Mouse (Mus musculus): Measurements from ENCODE around the gene Srl. TPM values are rescaled to one million over a fixed set of nuclear protein-coding genes. Genes with fewer than 3 reads are reported as not detected.

The Srl gene
- polyA plus RNA-seq, 1 experiment from 2014 or later: 5.5 TPM

DNA sequence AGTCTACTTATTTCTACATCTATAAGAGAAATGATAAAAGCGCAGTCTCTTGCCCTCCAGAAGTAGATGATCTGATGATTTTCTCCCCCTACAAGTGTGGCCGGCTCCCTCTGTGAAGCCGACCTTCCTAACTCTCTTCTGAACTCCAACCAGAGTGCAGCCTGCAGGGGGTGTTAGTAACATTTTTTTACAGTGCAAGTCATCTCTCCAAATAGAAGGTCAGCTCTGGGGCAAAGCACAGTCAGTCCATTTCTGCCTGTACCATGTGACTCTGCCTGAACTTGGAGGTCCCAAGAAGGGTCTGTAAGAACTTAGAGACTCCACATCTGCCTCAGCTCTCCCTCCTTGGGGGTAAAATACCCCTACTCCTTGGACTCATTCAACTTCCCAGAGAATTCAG, 27.2 kb downstream of the Srl start:
- WGBS: 80% methylated on average over 3 of the region's 3 CpGs
- Histone ChIP-seq H3K4me1 (ENCODE audit: insufficient read depth, low read depth, low read length) (peaks cover 10% of the 10 kb centered on the region; the same call in 1 of the 2 replicates), H3K4me2 (replicated peaks; ENCODE audit: low read depth, low read length) (no peak overlapping the region), H3K27ac (ENCODE audit: low read length) (no peak overlapping the region), H3K4me3 (ENCODE audit: low read depth, low read length) (no peak overlapping the region), H3K36me3 (ENCODE audit: insufficient read depth, low read length) (no peaks in the 10 kb centered on the region), H3K9me3 (ENCODE audit: low read length) (no peaks in the 10 kb centered on the region), H3K9ac (replicated peaks; ENCODE audit: low read depth) (no peak overlapping the region), H3K27me3 (replicated peaks; ENCODE audit: insufficient read depth, low read length) (no peaks in the 10 kb centered on the region)
- ATAC-seq (no peak), DNase-seq (ENCODE audit: low spot score) (no peak)
- TF ChIP-seq CTCF (IDR thresholded peaks at IDR 0.05) (no peak), EP300 (IDR thresholded peaks at IDR 0.05) (no peak)

DNA sequence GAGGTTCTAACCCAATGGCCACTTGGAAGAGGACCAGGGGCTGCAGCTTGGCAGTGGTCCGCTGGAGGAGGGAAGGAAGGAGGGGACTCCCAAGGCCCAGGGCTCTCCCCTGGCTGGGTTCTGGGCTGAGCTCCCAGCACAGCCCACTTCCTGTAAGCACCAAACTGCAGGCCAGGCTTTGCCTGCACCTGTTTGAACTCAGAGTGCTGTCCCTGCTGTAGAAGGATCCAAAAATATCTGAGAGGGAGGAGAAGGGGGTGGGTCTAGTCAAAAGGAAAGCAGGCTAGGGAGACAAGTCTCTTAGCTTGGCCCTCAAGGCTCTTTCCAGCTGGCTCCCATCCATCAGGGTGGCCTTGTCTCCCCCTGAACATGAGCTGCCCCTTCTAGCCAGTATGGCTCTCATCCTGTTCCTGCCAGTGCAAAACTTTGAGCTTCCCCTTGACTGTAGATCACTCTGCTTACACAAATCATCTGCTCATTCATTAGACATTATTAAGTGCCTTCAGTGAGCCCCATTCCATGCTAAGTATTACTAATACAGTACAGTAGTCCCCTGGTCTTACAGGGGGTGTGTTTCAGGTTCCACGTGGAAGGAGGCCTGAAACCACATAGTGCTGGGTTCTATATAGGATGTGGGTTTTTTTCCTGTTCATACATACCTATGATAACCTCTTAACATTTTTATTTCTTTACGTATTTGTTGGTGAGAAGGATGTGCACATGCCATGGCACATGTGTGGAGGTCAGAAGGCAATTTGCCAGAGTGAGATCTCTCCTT, 28.8 kb downstream of the Srl start:
- TF ChIP-seq EP300 (IDR thresholded peaks at IDR 0.05): no peak
- Histone ChIP-seq H3K4me3 (ENCODE audit: low read depth, low read length) (no peak overlapping the region), H3K4me2 (replicated peaks; ENCODE audit: low read depth, low read length) (no peak overlapping the region), H3K27ac (ENCODE audit: low read length) (peak overlapping the region; percentile 32; the same call in 1 of the 2 replicates), H3K36me3 (ENCODE audit: insufficient read depth, low read length) (no peaks in the 10 kb centered on the region), H3K9ac (replicated peaks; ENCODE audit: low read depth) (no peak overlapping the region), H3K9me3 (ENCODE audit: low read length) (no peaks in the 10 kb centered on the region), H3K27me3 (replicated peaks; ENCODE audit: insufficient read depth, low read length) (no peaks in the 10 kb centered on the region), H3K4me1 (ENCODE audit: insufficient read depth, low read depth, low read length) (peaks cover 10% of the 10 kb centered on the region; the same call in 1 of the 2 replicates)
- 37% methylated on average over 3 of the region's 3 CpGs for WGBS
- ATAC-seq: peak; percentile 70
- DNase-seq (ENCODE audit: low spot score): peak; percentile 57

DNA sequence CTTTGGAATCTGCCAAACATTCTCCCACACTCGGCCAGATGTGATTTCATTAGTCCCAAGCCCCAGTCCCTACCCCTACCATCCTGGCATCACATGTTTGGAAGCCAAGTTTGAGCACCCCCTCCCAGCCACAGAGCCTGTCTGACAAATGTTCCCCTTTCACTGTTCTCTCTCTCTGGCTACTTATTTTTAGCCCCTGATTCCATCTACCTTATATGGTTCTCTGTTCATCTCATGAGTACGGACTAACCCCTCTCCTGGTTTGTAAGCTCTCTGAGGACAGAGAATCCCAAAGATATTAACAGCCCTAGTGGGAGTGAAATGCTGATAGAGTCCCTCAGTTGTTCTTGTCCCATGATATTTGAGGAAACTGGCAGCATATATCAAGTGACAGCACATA, 30.2 kb downstream of the Srl start:
- no peak overlapping the region for H3K9ac ChIP-seq (replicated peaks; ENCODE audit: low read depth)
- no peak overlapping the region for H3K4me3 ChIP-seq (ENCODE audit: low read depth, low read length)
- no peaks in the 10 kb centered on the region for H3K9me3 ChIP-seq (ENCODE audit: low read length)
- H3K27ac ChIP-seq (ENCODE audit: low read length): no peak overlapping the region
- H3K27me3 ChIP-seq (replicated peaks; ENCODE audit: insufficient read depth, low read length): no peaks in the 10 kb centered on the region
- 74% methylated on average over 2 of the region's 2 CpGs for WGBS
- no peaks in the 10 kb centered on the region for H3K36me3 ChIP-seq (ENCODE audit: insufficient read depth, low read length)
- no peak overlapping the region for H3K4me2 ChIP-seq (replicated peaks; ENCODE audit: low read depth, low read length)
- TF ChIP-seq EP300 (IDR thresholded peaks at IDR 0.05) (no peak), CTCF (IDR thresholded peaks at IDR 0.05) (no peak)
- DNase-seq (ENCODE audit: low spot score) (no peak), ATAC-seq (no peak)
- peaks cover 10% of the 10 kb centered on the region; the same call in 1 of the 2 replicates for H3K4me1 ChIP-seq (ENCODE audit: insufficient read depth, low read depth, low read length)

DNA sequence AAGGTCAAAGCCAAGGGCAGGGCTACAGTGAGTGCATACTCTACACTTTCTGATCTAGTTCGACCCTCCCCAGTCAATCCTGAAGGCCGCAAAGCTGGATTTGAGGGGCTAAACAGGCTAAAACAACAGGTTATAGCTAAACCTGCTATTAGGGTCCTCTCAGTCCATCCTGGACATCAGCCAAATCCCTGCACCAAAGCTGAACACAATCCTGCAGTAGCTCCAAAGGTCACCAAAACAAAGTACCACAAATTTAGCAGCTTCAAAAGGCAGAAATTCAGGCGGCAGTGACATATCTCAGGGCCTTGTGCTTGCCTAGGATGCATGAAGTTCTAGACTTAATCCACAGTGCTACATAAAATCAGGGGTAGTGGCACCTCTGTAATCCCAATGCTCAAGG, 35.4 kb downstream of the Srl start:
- Histone ChIP-seq H3K36me3 (ENCODE audit: insufficient read depth, low read length) (no peaks in the 10 kb centered on the region), H3K27ac (ENCODE audit: low read length) (no peak overlapping the region), H3K9me3 (ENCODE audit: low read length) (no peaks in the 10 kb centered on the region), H3K4me3 (ENCODE audit: low read depth, low read length) (no peak overlapping the region), H3K4me1 (ENCODE audit: insufficient read depth, low read depth, low read length) (no peaks in the 10 kb centered on the region), H3K9ac (replicated peaks; ENCODE audit: low read depth) (no peak overlapping the region), H3K4me2 (replicated peaks; ENCODE audit: low read depth, low read length) (no peak overlapping the region), H3K27me3 (replicated peaks; ENCODE audit: insufficient read depth, low read length) (no peaks in the 10 kb centered on the region)
- ATAC-seq (no peak), DNase-seq (ENCODE audit: low spot score) (no peak)
- no peak for TF ChIP-seq CTCF (IDR thresholded peaks at IDR 0.05)
- no peak for TF ChIP-seq EP300 (IDR thresholded peaks at IDR 0.05)
- 74% methylated on average over 3 of the region's 3 CpGs for WGBS

DNA sequence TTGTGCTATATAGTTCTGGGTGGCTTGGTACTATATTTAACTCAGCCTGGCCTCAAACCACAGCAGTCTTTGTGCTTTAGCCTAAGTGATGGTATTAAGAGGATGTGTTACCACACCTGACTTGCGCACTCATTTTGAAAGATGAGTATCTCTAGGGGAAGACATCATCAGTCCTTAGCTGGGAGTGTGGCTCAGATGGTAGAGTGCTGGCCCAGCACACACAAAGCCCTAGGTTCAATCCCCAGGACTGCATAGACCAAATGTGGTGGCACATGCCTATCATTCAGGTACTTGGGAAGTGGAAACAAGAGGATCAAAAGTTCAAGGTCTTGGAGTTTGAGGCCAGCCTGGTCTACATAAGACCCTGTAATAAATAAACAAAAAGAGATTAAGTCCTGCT, 38.1 kb downstream of the Srl start:
- TF ChIP-seq CTCF (IDR thresholded peaks at IDR 0.05) (no peak), EP300 (IDR thresholded peaks at IDR 0.05) (no peak)
- ATAC-seq: no peak
- H3K27ac ChIP-seq (ENCODE audit: low read length): no peak overlapping the region

DNA sequence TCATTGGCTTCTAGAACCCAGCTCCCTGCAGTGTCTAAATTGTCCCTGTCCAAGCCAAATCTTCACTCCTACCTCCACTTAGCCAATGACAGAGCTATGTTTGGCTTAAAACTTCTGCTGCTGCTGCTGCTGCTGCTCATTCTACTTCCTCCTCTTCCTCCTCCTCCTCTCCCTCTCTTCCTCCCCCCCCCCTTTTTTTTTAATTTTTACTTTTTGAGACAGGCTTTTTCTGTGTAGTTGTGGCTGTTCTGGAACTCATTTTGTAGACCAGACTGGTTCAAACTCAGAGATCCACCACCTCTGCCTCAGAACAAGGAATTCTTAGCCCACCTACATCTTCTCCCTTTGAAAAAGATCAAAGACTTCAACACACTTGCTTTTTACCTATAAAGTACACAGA, 39.0 kb downstream of the Srl start:
- no peaks in the 10 kb centered on the region for H3K4me1 ChIP-seq (ENCODE audit: insufficient read depth, low read depth, low read length)
- H3K27ac ChIP-seq (ENCODE audit: low read length): no peak overlapping the region
- no peaks in the 10 kb centered on the region for H3K36me3 ChIP-seq (ENCODE audit: insufficient read depth, low read length)
- H3K4me3 ChIP-seq (ENCODE audit: low read depth, low read length): no peak overlapping the region
- no peaks in the 10 kb centered on the region for H3K27me3 ChIP-seq (replicated peaks; ENCODE audit: insufficient read depth, low read length)
- no peak for TF ChIP-seq CTCF (IDR thresholded peaks at IDR 0.05)
- TF ChIP-seq EP300 (IDR thresholded peaks at IDR 0.05): no peak
- H3K9me3 ChIP-seq (ENCODE audit: low read length): no peaks in the 10 kb centered on the region
- DNase-seq (ENCODE audit: low spot score) (no peak), ATAC-seq (no peak)
- no peak overlapping the region for H3K4me2 ChIP-seq (replicated peaks; ENCODE audit: low read depth, low read length)
- H3K9ac ChIP-seq (replicated peaks; ENCODE audit: low read depth): no peak overlapping the region

More for the DNA sequence above, 38.1 kb downstream of the Srl start:
- WGBS: 97% methylated on average over 1 of the region's 1 CpGs
- Histone ChIP-seq H3K4me2 (replicated peaks; ENCODE audit: low read depth, low read length) (no peak overlapping the region), H3K27me3 (replicated peaks; ENCODE audit: insufficient read depth, low read length) (no peaks in the 10 kb centered on the region), H3K9ac (replicated peaks; ENCODE audit: low read depth) (no peak overlapping the region), H3K4me3 (ENCODE audit: low read depth, low read length) (no peak overlapping the region), H3K36me3 (ENCODE audit: insufficient read depth, low read length) (no peaks in the 10 kb centered on the region), H3K9me3 (ENCODE audit: low read length) (no peaks in the 10 kb centered on the region), H3K4me1 (ENCODE audit: insufficient read depth, low read depth, low read length) (no peaks in the 10 kb centered on the region)
- no peak for DNase-seq (ENCODE audit: low spot score)
